Mouse (Mus musculus): Measurements from ENCODE around the gene Exosc1.

Gene Exosc1

GRCm38 (mm10) chr19:41913774-41914591, 19.2 kb downstream of the Exosc1 start:
- DNase-seq (ENCODE audit: low spot score in 2 of 2) = no peak

GRCm38 (mm10) chr19:41912121-41913080, 20.8 kb downstream of the Exosc1 start:
- peak; percentile 27 to 48 for DNase-seq (ENCODE audit: low spot score in 2 of 2)

- DNase-seq (ENCODE audit: low spot score in 2 of 2) = peak; percentile 94 to 97
These were observed 21.8 kb downstream of the Exosc1 start, which contains the start of gene Pgam1 for GRCm38 (mm10) chr19:41911178-41912073. TSS of gene Pgam1 (plus strand) at chr19:41911923.

GRCm38 (mm10) chr19:41910396-41910795, 22.8 kb downstream of the Exosc1 start:
- no peak for DNase-seq (ENCODE audit: low spot score in 2 of 2)

GRCm38 (mm10) chr19:41908736-41909135, 24.5 kb downstream of the Exosc1 start:
- DNase-seq (ENCODE audit: low spot score in 2 of 2) = no peak

GRCm38 (mm10) chr19:41907079-41907760, 26.0 kb downstream of the Exosc1 start:
- no peak for DNase-seq (ENCODE audit: low spot score in 2 of 2)

GRCm38 (mm10) chr19:41906311-41907078, 26.7 kb downstream of the Exosc1 start:
- DNase-seq (ENCODE audit: low spot score in 2 of 2) = no peak

- DNase-seq (ENCODE audit: low spot score in 2 of 2) = no peak
These were observed 28.0 kb downstream of the Exosc1 start for GRCm38 (mm10) chr19:41905246-41905645.

GRCm38 (mm10) chr19:41902848-41903593, 30.2 kb downstream of the Exosc1 start:
- peak in 1 of 2 experiments; percentile 14 for DNase-seq (ENCODE audit: low spot score in 2 of 2)

GRCm38 (mm10) chr19:41901696-41902095, 31.5 kb downstream of the Exosc1 start:
- no peak for DNase-seq (ENCODE audit: low spot score in 2 of 2)

- no peak for DNase-seq (ENCODE audit: low spot score in 2 of 2)
These were observed 32.6 kb downstream of the Exosc1 start for GRCm38 (mm10) chr19:41900495-41901090.

GRCm38 (mm10) chr19:41898860-41899259, 34.4 kb downstream of the Exosc1 start:
- peak in 1 of 2 experiments; percentile 28 for DNase-seq (ENCODE audit: low spot score in 2 of 2)

GRCm38 (mm10) chr19:41896319-41896711, 36.9 kb downstream of the Exosc1 start:
- no peak for DNase-seq (ENCODE audit: low spot score in 2 of 2)

- DNase-seq (ENCODE audit: low spot score in 2 of 2) = peak; percentile 82 to 84
These were observed 37.5 kb downstream of the Exosc1 start, which contains the start of gene Rrp12 for GRCm38 (mm10) chr19:41895460-41896318. TSS of gene Rrp12 (minus strand) at chr19:41896173.

- DNase-seq (ENCODE audit: low spot score in 2 of 2) = no peak
These were observed 38.3 kb downstream of the Exosc1 start for GRCm38 (mm10) chr19:41894959-41895358.

- no peak for DNase-seq (ENCODE audit: low spot score in 2 of 2)
These were observed 45.0 kb downstream of the Exosc1 start for GRCm38 (mm10) chr19:41888191-41888590.

- DNase-seq (ENCODE audit: low spot score in 2 of 2) = no peak
These were observed 49.3 kb downstream of the Exosc1 start for GRCm38 (mm10) chr19:41883882-41884281.

GRCm38 (mm10) chr19:41881842-41882241, 51.4 kb downstream of the Exosc1 start:
- no peak for DNase-seq (ENCODE audit: low spot score in 2 of 2)

Measured in natural killer cell, adult 2 months (primary cell).